Mouse (Mus musculus) ovary, postnatal 10 days (tissue): ENCODE measurements around the gene Nphs1.

Experiments used
- DNase-seq: peaks from one replicate; pipeline ENCODE4 v3.0.0; 2022; ENCODE audit warnings: low spot score

Gene Nphs1

GRCm38 (mm10) chr7:30457629-30458330 is at the start of gene Nphs1, which contains the start of gene Kirrel2:
Gene Nphs1, plus strand, starts transcription at chr7:30458315.
Gene Kirrel2, minus strand, starts transcription at chr7:30457690.
- no peak for DNase-seq

- DNase-seq: no peak
Observed at GRCm38 (mm10) chr7:30408639-30409038, 49.5 kb upstream of the Nphs1 start.

GRCm38 (mm10) chr7:30409789-30410188 is 48.3 kb upstream of the Nphs1 start:
- no peak for DNase-seq

- no peak for DNase-seq
Observed at GRCm38 (mm10) chr7:30411023-30411422, 47.1 kb upstream of the Nphs1 start.

- no peak for DNase-seq
Observed at GRCm38 (mm10) chr7:30412735-30413147, 45.4 kb upstream of the Nphs1 start.

GRCm38 (mm10) chr7:30413596-30413995 is 44.5 kb upstream of the Nphs1 start, which contains the start of gene Tyrobp:
Gene Tyrobp, plus strand, starts transcription at chr7:30413760.
- no peak for DNase-seq

GRCm38 (mm10) chr7:30417856-30418255 is 40.3 kb upstream of the Nphs1 start:
- no peak for DNase-seq

GRCm38 (mm10) chr7:30419561-30420499 is 38.3 kb upstream of the Nphs1 start, which contains the start of gene Hcst:
Gene Hcst, minus strand, starts transcription at chr7:30419854.
- DNase-seq: no peak

GRCm38 (mm10) chr7:30420673-30421072 is 37.4 kb upstream of the Nphs1 start:
- DNase-seq: no peak

- no peak for DNase-seq
Observed at GRCm38 (mm10) chr7:30421175-30421889, 36.8 kb upstream of the Nphs1 start, which contains the start of gene Nfkbid. Gene Nfkbid, plus strand, starts transcription at chr7:30421732.

- peak; percentile 39 for DNase-seq
Observed at GRCm38 (mm10) chr7:30421890-30422435, 36.2 kb upstream of the Nphs1 start.

- no peak for DNase-seq
Observed at GRCm38 (mm10) chr7:30422560-30422959, 35.6 kb upstream of the Nphs1 start.

GRCm38 (mm10) chr7:30423071-30423641 is 35.0 kb upstream of the Nphs1 start:
- DNase-seq: no peak

GRCm38 (mm10) chr7:30429327-30429726 is 28.8 kb upstream of the Nphs1 start:
- no peak for DNase-seq

- DNase-seq: no peak
Observed at GRCm38 (mm10) chr7:30430191-30430590, 27.9 kb upstream of the Nphs1 start.

- DNase-seq: no peak
Observed at GRCm38 (mm10) chr7:30431793-30432192, 26.3 kb upstream of the Nphs1 start.

- no peak for DNase-seq
Observed at GRCm38 (mm10) chr7:30434238-30434637, 23.9 kb upstream of the Nphs1 start.

- no peak for DNase-seq
Observed at GRCm38 (mm10) chr7:30434701-30435100, 23.4 kb upstream of the Nphs1 start.

- no peak for DNase-seq
Observed at GRCm38 (mm10) chr7:30435156-30435555, 23.0 kb upstream of the Nphs1 start.

GRCm38 (mm10) chr7:30436879-30437278 is 21.2 kb upstream of the Nphs1 start:
- no peak for DNase-seq

- no peak for DNase-seq
Observed at GRCm38 (mm10) chr7:30439734-30440133, 18.4 kb upstream of the Nphs1 start.
